Comparison of ENCODE assay signal across 8 mouse cellular contexts in genomic region chr3:95133680-95134101, GRCm38 (mm10). TPM values are rescaled to one million over a fixed set of nuclear protein-coding genes. Genes with fewer than 3 reads are reported as not detected.
DNase-seq lines count a peak whose midpoint lies in the region; ATAC-seq and TF ChIP-seq lines count a peak whose summit lies in the region.

Scnm1 (minus strand) TSS chr3:95134011.
Lysmd1 (plus strand) TSS chr3:95134088.

- no peaks in the 10 kb centered on the region for H3K9me3 ChIP-seq in ES-Bruce4 (replicated peaks; ENCODE audit: control insufficient read depth, insufficient read depth, low read length, poor library complexity, severe bottlenecking)
- no peaks in the 10 kb centered on the region for H3K9me3 ChIP-seq in forebrain, embryonic 12.5 days
- H3K9me3 ChIP-seq in heart, postnatal 0 days (replicated peaks; ENCODE audit: control insufficient read depth, low read length), result no peaks in the 10 kb centered on the region
- H3K9me3 ChIP-seq in liver, embryonic 16.5 days (replicated peaks; ENCODE audit: control insufficient read depth, low read length), result no peaks in the 10 kb centered on the region
- H3K9me3 ChIP-seq in neural tube, embryonic 13.5 days, result no peaks in the 10 kb centered on the region

- no peak for TF ChIP-seq EP300 in ES-Bruce4 (IDR thresholded peaks at IDR 0.05; ENCODE audit: insufficient read depth, low read depth, low read length)
- no peak for TF ChIP-seq EP300 in heart, postnatal 0 days (IDR thresholded peaks at IDR 0.05; ENCODE audit: low read depth)

- no peak for TF ChIP-seq POLR2A in ES-Bruce4 (IDR thresholded peaks at IDR 0.05; ENCODE audit: insufficient read depth, low read length)
- no peak for TF ChIP-seq POLR2A in testis, adult 2 months (IDR thresholded peaks at IDR 0.05; ENCODE audit: control insufficient read depth, low read depth, low read length)

- ATAC-seq in forebrain, embryonic 12.5 days (ENCODE audit: low FRiP score), result peak; percentile 93
- peak; percentile 93 for ATAC-seq in heart, postnatal 0 days (ENCODE audit: insufficient read depth, low read depth)
- peak; percentile 94 for ATAC-seq in liver, embryonic 16.5 days (ENCODE audit: low read depth)
- ATAC-seq in neural tube, embryonic 13.5 days (ENCODE audit: low read depth), result peak; percentile 95

- under 1% methylated on average over 20 of the region's 20 CpGs for WGBS in forebrain, embryonic 12.5 days
- under 1% methylated on average over 20 of the region's 20 CpGs for WGBS in heart, postnatal 0 days
- under 1% methylated on average over 20 of the region's 20 CpGs for WGBS in liver, embryonic 16.5 days (ENCODE audit: insufficient replicate concordance)
- 0% methylated on average over 20 of the region's 20 CpGs for WGBS in neural tube, embryonic 13.5 days

- peaks cover 2% of the 10 kb centered on the region for H3K4me1 ChIP-seq in ES-Bruce4 (ENCODE audit: control insufficient read depth, insufficient read depth, low read length)
- peaks cover 16% of the 10 kb centered on the region for H3K4me1 ChIP-seq in forebrain, embryonic 12.5 days
- H3K4me1 ChIP-seq in heart, postnatal 0 days (ENCODE audit: control insufficient read depth, insufficient read depth), result peaks cover 6% of the 10 kb centered on the region; the same call in 1 of the 2 replicates
- H3K4me1 ChIP-seq in liver, embryonic 16.5 days (ENCODE audit: control insufficient read depth, low read depth, low read length), result peaks cover 26% of the 10 kb centered on the region
- H3K4me1 ChIP-seq in neural tube, embryonic 13.5 days (replicated peaks), result peaks cover 44% of the 10 kb centered on the region
- H3K4me1 ChIP-seq in testis, adult 2 months (ENCODE audit: control insufficient read depth, insufficient read depth, low read length), result peaks cover 14% of the 10 kb centered on the region

- peak; percentile 2 for TF ChIP-seq CTCF in ES-Bruce4 (IDR thresholded peaks at IDR 0.05; ENCODE audit: low read depth, low read length)
- peak; percentile 23; the same call in 1 of the 2 replicates for TF ChIP-seq CTCF in heart, postnatal 0 days (IDR thresholded peaks at IDR 0.05; ENCODE audit: low read depth)
- no peak for TF ChIP-seq CTCF in testis, adult 2 months (IDR thresholded peaks at IDR 0.05; ENCODE audit: control insufficient read depth, insufficient read depth, insufficient replicate concordance, low read depth, low read length)

- H3K9ac ChIP-seq in ES-Bruce4 (ENCODE audit: low read depth, poor library complexity, severe bottlenecking), result peak within 1 kb of the TSS; percentile 69
- peak within 1 kb of the TSS; percentile 80 for H3K9ac ChIP-seq in forebrain, embryonic 12.5 days
- peak within 1 kb of the TSS; percentile 70 for H3K9ac ChIP-seq in heart, postnatal 0 days (replicated peaks; ENCODE audit: low read depth, low read length)
- peak within 1 kb of the TSS; percentile 75 for H3K9ac ChIP-seq in liver, embryonic 16.5 days (ENCODE audit: low read depth, low read length)
- peak within 1 kb of the TSS; percentile 86 for H3K9ac ChIP-seq in neural tube, embryonic 13.5 days

- peak within 1 kb of the TSS; percentile 44 for H3K27ac ChIP-seq in ES-Bruce4 (ENCODE audit: insufficient read depth, low read length)
- peak within 1 kb of the TSS; percentile 73 for H3K27ac ChIP-seq in forebrain, embryonic 12.5 days
- peak within 1 kb of the TSS; percentile 81 for H3K27ac ChIP-seq in heart, postnatal 0 days (ENCODE audit: low read depth)
- H3K27ac ChIP-seq in liver, embryonic 16.5 days (ENCODE audit: low read length), result peak within 1 kb of the TSS; percentile 85
- peak within 1 kb of the TSS; percentile 84 for H3K27ac ChIP-seq in neural tube, embryonic 13.5 days (replicated peaks)
- peak within 1 kb of the TSS; percentile 85 for H3K27ac ChIP-seq in testis, adult 2 months (ENCODE audit: control insufficient read depth, insufficient read depth, low read depth, low read length)

- no peaks in the 10 kb centered on the region for H3K27me3 ChIP-seq in ES-Bruce4 (ENCODE audit: control insufficient read depth, insufficient read depth, low read length, poor library complexity, severe bottlenecking)
- no peaks in the 10 kb centered on the region for H3K27me3 ChIP-seq in forebrain, embryonic 12.5 days
- no peaks in the 10 kb centered on the region for H3K27me3 ChIP-seq in heart, postnatal 0 days (ENCODE audit: control insufficient read depth, insufficient read depth, low read length)
- no peaks in the 10 kb centered on the region for H3K27me3 ChIP-seq in liver, embryonic 16.5 days (ENCODE audit: control insufficient read depth, insufficient read depth, low read depth, low read length)
- no peaks in the 10 kb centered on the region for H3K27me3 ChIP-seq in neural tube, embryonic 13.5 days
- H3K27me3 ChIP-seq in testis, adult 2 months (ENCODE audit: control insufficient read depth, insufficient read depth, low read length), result no peaks in the 10 kb centered on the region

- peak; percentile 90 for DNase-seq in c-Kit-positive CD71-positive TER-119-positive erythroid progenitor cells, embryonic 14.5 days (ENCODE audit: low spot score)
- peak; percentile 95 for DNase-seq in heart, postnatal 0 days (ENCODE audit: low spot score)
- DNase-seq in kidney, postnatal 4 days, result peak; percentile 89 to 93

- peaks cover 3% of the 10 kb centered on the region; the same call in 1 of the 2 replicates for H3K36me3 ChIP-seq in ES-Bruce4 (ENCODE audit: control insufficient read depth, insufficient read depth, low read length, poor library complexity, severe bottlenecking)
- peaks cover 27% of the 10 kb centered on the region for H3K36me3 ChIP-seq in forebrain, embryonic 12.5 days (replicated peaks)
- H3K36me3 ChIP-seq in heart, postnatal 0 days (replicated peaks; ENCODE audit: control insufficient read depth, insufficient read depth, low read length), result peaks cover 24% of the 10 kb centered on the region
- peaks cover 5% of the 10 kb centered on the region; the same call in 1 of the 2 replicates for H3K36me3 ChIP-seq in liver, embryonic 16.5 days (ENCODE audit: control insufficient read depth, insufficient read depth)
- peaks cover 29% of the 10 kb centered on the region for H3K36me3 ChIP-seq in neural tube, embryonic 13.5 days
- H3K36me3 ChIP-seq in testis, adult 2 months (ENCODE audit: control insufficient read depth, insufficient read depth, low read length), result no peaks in the 10 kb centered on the region; the same call in 1 of the 2 replicates

- peak within 1 kb of the TSS; percentile 93 for H3K4me3 ChIP-seq in ES-Bruce4 (ENCODE audit: low read depth, low read length)
- peak within 1 kb of the TSS; percentile 57 for H3K4me3 ChIP-seq in forebrain, embryonic 12.5 days (replicated peaks)
- peak within 1 kb of the TSS; percentile 73 for H3K4me3 ChIP-seq in heart, postnatal 0 days (ENCODE audit: low read depth, low read length)
- peak within 1 kb of the TSS; percentile 72 for H3K4me3 ChIP-seq in liver, embryonic 16.5 days (ENCODE audit: low read depth, low read length)
- H3K4me3 ChIP-seq in neural tube, embryonic 13.5 days, result peak within 1 kb of the TSS; percentile 70
- peak within 1 kb of the TSS; percentile 98 for H3K4me3 ChIP-seq in testis, adult 2 months (ENCODE audit: control insufficient read depth, low read depth, low read length)

- H3K4me2 ChIP-seq in forebrain, embryonic 12.5 days, result peak within 1 kb of the TSS; percentile 78
- peak within 1 kb of the TSS; percentile 85 for H3K4me2 ChIP-seq in heart, postnatal 0 days (ENCODE audit: low read depth, low read length)
- peak within 1 kb of the TSS; percentile 95 for H3K4me2 ChIP-seq in liver, embryonic 16.5 days (ENCODE audit: low read depth, low read length)
- peak within 1 kb of the TSS; percentile 89 for H3K4me2 ChIP-seq in neural tube, embryonic 13.5 days

RNA-seq across cellular contexts. Expression of gene Scnm1, which starts in this region (rescaled TPM):
- 48.5 and 52.1 TPM in 2 replicates for polyA plus RNA-seq in ES-Bruce4 (2011; ENCODE audit: insufficient read depth, insufficient read length, low read depth, missing spikeins)
- 84.6 and 95.1 TPM in 2 replicates for polyA plus RNA-seq in forebrain, embryonic 12.5 days (2016; fragmentation: Nextera tagmentation; extraction: Ambion mirVana)
- 16.7 and 38.2 TPM in 2 replicates for total RNA-seq in heart, postnatal 0 days (2014; rRNA removed; ENCODE audit: low replicate concordance)
- 57.6 and 57.7 TPM in 2 replicates for polyA plus RNA-seq in heart, postnatal 0 days (2015; fragmentation: Nextera tagmentation; extraction: Ambion mirVana)
- polyA plus RNA-seq in liver, embryonic 16.5 days (2015; fragmentation: Nextera tagmentation; extraction: Ambion mirVana), result 24.7 and 25.5 TPM in 2 replicates
- 96.8 and 98.2 TPM in 2 replicates for polyA plus RNA-seq in neural tube, embryonic 13.5 days (2015; fragmentation: Nextera tagmentation; extraction: Ambion mirVana)
- polyA plus RNA-seq in testis, adult 2 months (2012; rRNA removed), result 41.4 and 43.3 TPM in 2 replicates

RNA-seq across cellular contexts. Expression of gene Lysmd1, which starts in this region (rescaled TPM):
- polyA plus RNA-seq in ES-Bruce4 (2011; ENCODE audit: insufficient read depth, insufficient read length, low read depth, missing spikeins), result 4.0 and 5.7 TPM in 2 replicates
- polyA plus RNA-seq in forebrain, embryonic 12.5 days (2016; fragmentation: Nextera tagmentation; extraction: Ambion mirVana), result 19.7 and 21.1 TPM in 2 replicates
- 6.1 and 7.1 TPM in 2 replicates for total RNA-seq in heart, postnatal 0 days (2014; rRNA removed; ENCODE audit: low replicate concordance)
- 8.7 and 10.4 TPM in 2 replicates for polyA plus RNA-seq in heart, postnatal 0 days (2015; fragmentation: Nextera tagmentation; extraction: Ambion mirVana)
- polyA plus RNA-seq in liver, embryonic 16.5 days (2015; fragmentation: Nextera tagmentation; extraction: Ambion mirVana), result 7.5 and 7.8 TPM in 2 replicates
- 34.7 and 39.1 TPM in 2 replicates for polyA plus RNA-seq in neural tube, embryonic 13.5 days (2015; fragmentation: Nextera tagmentation; extraction: Ambion mirVana)
- polyA plus RNA-seq in testis, adult 2 months (2012; rRNA removed), result 7.5 and 7.9 TPM in 2 replicates

Comparison
In these comparisons a context has a peak if more than half of its experiments do, and no peak if none do; other contexts are left out.
1. Peak in every context shown above with its lines: DNase-seq, ATAC-seq, H3K4me3 ChIP-seq and H3K27ac ChIP-seq.